Mouse (Mus musculus): ENCODE results near the gene Psma7.

The Psma7 gene

DNA sequence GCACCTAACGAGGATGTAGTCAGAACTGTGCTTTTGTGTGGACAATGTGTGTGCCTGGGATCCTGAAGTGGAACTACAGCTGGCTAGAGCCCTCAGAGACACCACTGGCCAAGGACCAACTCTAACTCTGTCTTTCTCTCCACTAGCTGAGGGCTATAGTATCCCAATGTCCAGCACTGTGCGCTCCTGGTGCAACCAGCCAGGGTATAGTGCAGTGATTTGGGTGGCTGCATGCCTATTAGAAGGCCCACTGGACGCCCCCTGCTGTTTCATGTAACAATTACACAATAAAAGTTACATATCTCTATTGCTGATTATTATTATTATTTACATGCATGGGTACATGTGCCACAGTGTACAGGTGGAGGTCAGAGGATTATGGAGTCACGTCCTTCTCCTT, 3.0 kb upstream of the Psma7 start:
- DNase-seq (ENCODE audit: low spot score in 2 of 2) = no peak

- DNase-seq (ENCODE audit: low spot score in 2 of 2) = peak; percentile 56 to 84
These were observed 754 bp upstream of the Psma7 start for GRCm38 (mm10) chr2:180042858-180043515.

GRCm38 (mm10) chr2:180041577-180042255, 517 bp downstream of the Psma7 start:
- peak in 1 of 2 experiments; percentile 51 for DNase-seq (ENCODE audit: low spot score in 2 of 2)

GRCm38 (mm10) chr2:180040406-180040805, 1.8 kb downstream of the Psma7 start:
- DNase-seq (ENCODE audit: low spot score in 2 of 2) = no peak

DNA sequence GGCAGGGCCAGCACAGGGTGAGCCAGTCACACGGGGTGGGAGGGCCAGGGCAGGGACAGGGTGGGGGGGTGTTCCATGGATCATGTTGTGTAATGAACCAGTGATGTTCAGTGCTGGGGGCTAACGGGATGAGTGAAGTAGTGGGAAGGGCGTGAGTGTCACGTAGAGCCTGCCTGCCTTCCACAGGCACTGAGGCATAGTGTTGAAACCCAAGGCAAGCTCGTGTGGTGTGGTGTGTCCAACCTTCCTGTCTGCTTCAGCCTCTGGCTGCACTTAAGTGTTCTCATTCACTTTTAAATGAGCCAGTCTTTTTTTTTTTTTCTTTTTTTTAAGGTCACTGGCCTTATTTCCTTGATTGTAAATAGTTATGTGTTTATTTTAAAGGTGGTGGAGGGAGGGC, 7.5 kb downstream of the Psma7 start:
- no peak for DNase-seq (ENCODE audit: low spot score in 2 of 2)

GRCm38 (mm10) chr2:180033956-180034355, 8.3 kb downstream of the Psma7 start:
- DNase-seq (ENCODE audit: low spot score in 2 of 2) = no peak

DNA sequence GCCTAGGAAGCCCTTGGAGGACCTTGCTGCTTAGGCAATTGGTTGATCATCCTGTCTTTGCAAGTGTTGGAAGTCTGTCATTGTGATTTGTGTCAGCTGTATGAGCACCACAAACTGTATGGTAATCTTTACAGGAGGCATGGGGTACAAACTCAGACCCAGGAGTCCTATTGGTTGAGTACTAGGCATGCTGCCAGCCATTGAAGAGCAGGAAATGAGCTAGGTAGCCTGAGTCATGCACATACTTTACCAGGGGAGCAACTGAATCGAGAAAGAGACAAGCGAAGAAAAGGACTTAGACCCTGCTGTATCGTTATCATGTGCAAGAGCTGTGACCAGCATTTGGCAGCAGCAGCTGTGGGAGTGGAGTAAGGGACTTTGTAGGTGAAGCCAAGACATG, 9.3 kb downstream of the Psma7 start:
- no peak for DNase-seq (ENCODE audit: low spot score in 2 of 2)

GRCm38 (mm10) chr2:180031270-180031669, 11.0 kb downstream of the Psma7 start:
- DNase-seq (ENCODE audit: low spot score in 2 of 2) = no peak

GRCm38 (mm10) chr2:180027768-180028167, 14.5 kb downstream of the Psma7 start:
- DNase-seq (ENCODE audit: low spot score in 2 of 2) = no peak

- no peak for DNase-seq (ENCODE audit: low spot score in 2 of 2)
These were observed 16.4 kb downstream of the Psma7 start for GRCm38 (mm10) chr2:180025861-180026200.

GRCm38 (mm10) chr2:180025135-180025860, 16.9 kb downstream of the Psma7 start:
- peak; percentile 48 to 83 for DNase-seq (ENCODE audit: low spot score in 2 of 2)

- peak; percentile 98 to 99 for DNase-seq (ENCODE audit: low spot score in 2 of 2)
These were observed 17.7 kb downstream of the Psma7 start, which contains the start of gene Lsm14b for GRCm38 (mm10) chr2:180024401-180025098. Lsm14b (plus strand) TSS chr2:180024987.

DNA sequence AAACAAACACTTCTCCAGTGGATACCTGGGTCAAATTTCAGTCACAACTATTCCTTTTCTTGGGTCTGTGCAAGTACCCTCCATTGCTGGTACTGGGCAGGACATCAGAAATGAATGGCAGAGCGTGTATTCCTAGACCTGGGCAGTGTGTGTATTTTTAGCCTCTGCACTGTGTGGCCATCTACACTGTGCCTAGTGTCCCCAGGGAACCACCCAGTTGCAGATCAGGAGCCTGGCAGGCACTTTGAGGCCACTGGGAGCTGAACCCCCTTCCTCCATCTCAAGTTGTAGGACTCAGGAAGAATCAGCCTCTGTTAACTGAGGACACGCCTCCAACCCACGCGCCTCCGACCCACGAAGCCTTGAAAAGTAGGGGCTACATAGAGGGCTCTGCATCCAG, 19.5 kb downstream of the Psma7 start:
- DNase-seq (ENCODE audit: low spot score in 2 of 2) = no peak

DNA sequence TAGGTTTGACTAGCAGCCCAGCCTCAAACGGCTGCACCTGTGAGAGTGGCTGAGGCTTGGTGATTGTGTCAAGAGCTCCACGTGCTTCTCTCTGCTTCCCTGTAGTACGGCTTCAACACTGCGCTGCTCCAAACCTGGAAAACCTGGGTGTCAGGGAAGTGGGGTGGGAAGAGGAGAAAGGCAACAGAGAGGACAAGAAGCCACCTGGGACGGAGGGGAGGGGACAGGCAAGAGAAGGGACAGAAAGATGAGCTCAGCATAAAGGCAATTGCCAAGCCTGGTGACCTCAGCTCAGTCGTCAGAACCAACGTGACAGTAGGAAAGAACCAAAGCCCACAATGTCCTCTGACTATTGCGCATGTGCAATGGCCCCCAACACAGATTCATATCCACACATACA, 21.3 kb downstream of the Psma7 start:
- DNase-seq (ENCODE audit: low spot score in 2 of 2) = no peak

DNA sequence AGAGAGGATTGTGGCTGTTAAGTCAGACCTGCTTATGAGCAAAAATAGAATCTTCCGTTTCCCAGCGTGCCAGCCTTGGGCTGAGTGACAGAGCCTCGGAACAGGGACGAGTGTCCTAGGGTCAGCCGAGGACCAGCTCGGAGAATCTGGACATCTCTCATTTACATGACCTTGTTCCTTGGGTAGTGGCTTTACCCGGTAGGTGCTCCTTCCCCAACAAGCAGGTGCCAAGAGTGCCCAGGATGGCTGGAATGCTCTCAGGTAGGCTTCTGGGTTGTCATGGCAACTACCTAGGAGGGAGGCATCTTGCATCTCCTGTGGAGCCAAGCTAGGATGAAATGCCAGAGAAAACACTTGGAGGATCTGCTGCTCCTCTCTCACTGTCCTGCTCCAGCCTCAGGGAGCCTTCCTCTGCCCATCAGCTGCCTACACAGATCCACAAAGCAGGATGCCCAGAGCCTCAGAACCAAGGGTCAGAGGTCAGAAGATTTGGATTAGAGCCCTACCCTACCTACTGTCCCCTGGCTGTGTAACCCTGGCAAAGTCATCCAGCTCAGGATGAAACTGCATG, 22.1 kb downstream of the Psma7 start:
- DNase-seq (ENCODE audit: low spot score in 2 of 2) = no peak

GRCm38 (mm10) chr2:180018573-180018972, 23.7 kb downstream of the Psma7 start:
- no peak for DNase-seq (ENCODE audit: low spot score in 2 of 2)

DNA sequence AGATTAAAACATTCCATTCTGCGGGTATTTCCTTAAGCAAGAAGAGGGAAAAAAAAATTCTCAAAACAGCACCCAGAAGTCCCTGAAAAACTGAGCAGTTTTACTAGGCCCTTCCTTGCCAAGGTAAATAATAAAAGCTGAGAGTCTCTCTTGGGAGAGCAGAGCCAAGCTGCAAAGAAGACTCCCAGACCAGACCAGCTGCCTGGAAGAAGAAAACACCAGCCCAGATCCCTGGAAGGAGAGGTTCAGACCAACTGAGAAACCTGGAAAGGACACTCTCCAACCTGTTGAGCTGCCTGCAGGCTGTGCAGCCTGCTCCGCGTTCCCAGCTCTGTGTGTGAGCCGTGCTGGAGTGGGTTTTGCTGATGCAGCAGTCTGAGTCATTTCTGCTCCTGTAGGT, 24.6 kb downstream of the Psma7 start:
- DNase-seq (ENCODE audit: low spot score in 2 of 2) = no peak

DNA sequence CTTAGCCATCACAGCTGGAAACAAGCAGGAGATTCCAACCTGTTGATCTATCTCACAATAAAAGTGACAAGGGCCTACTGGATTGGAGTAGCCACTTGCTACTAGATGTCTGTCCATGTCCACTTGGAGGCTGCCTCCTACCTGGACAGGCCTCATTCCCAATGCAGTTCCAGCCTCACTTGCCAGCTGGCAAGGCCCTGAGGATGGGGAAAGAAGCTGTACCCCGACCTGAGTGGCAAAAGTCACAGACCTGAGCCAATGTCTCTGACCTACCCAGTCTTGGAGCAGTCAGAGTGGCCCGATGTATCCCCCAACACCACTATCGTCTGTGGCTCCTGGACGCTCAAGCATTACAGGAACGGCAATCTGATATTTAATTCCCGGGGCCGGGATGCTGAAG, 28.5 kb downstream of the Psma7 start:
- no peak for DNase-seq (ENCODE audit: low spot score in 2 of 2)

DNA sequence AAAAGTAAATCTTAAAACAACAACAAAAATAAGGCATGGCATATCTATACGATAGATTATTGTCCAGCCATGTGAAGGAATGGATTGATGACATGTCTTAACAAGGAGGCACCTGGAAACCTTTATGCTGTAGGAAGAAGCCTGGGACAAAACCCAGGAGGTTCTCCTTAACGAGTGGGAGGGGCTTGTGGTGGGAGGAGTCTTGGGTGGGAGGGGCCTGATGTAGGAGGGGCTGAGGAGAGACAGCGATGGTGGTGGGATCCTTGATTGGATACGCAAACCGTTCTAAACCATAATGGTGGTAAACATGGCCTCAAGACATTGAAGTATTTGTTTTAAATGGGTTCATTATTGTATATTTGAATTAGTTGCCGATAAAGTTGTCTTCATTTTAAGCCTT, 30.9 kb downstream of the Psma7 start:
- no peak for DNase-seq (ENCODE audit: low spot score in 2 of 2)

DNA sequence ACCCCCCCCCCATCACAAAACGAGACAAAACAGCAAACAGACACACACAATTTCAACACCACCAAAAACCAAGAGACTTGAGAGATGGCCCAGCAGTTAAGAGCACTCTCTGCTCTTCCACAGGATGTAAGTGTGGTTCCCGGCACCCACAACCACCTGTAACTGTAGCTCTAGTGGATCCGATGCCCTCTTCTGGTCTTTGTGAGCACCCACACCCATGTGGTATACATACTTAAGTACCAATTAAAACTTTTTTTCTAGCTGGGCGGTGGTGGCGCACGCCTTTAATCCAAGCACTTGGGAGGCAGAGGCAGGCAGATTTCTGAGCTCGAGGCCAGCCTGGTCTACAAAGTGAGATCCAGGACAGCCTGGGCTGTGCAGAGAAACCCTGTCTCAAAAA, 31.5 kb downstream of the Psma7 start:
- no peak for DNase-seq (ENCODE audit: low spot score in 2 of 2)

DNA sequence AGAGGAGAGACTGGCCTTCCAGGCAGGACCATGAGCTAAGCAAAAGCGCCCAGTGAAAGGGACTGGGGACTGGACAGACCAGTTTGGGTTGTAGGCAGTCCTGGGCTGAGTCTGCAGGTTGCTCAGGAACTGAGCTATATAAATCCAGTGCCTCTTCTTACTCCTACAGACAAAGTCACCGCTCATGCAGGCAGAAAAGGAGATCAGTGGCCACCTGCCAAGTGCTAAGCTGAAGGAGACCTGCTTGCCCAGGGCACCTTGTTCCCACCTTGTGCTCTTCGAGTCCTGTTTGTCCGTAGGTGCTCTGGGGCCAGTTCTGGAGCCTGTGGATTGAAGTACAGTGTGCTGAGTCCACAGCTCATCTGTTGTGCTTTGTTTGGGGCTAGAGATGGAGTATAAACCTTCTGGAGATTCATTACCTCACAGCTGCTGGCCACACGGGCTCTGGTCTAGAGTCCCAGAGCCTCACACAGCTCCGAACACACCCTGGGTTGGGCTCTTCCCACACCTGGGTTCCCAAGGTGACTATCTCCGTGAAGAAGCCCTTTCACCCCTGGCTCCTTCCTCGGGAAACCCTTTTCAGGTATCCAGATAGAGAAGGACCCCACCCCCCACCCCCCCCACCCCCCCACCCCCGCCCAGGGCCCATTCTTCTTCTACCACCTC, 35.7 kb downstream of the Psma7 start:
- no peak for DNase-seq (ENCODE audit: low spot score in 2 of 2)
